Mouse (Mus musculus) stomach, postnatal 0 days (tissue): ENCODE results near the gene Nrip2. TPM values are rescaled to one million over a fixed set of nuclear protein-coding genes. Genes with fewer than 3 reads are reported as not detected.
A peak's percentile ranks its signal among the peaks of the same experiment; 100 is the strongest.

Source experiments
- ATAC-seq: fragments of 200-750 bp; cut with Nextera tagmentation; 2 replicates; pipeline ENCODE4 v1.8.0; 2017; ENCODE audit not compliant: low FRiP score, low TSS enrichment
- DNase-seq: peaks from one replicate; pipeline ENCODE4 v3.0.0-alpha.2; 2016; ENCODE audit warnings: low spot score
- H3K27ac ChIP-seq: fragments of 300-500 bp; sonication (generic); replicated peaks from 2 replicates; pipeline ENCODE4 v1.5.1; 2014; ENCODE audit warnings: mild to moderate bottlenecking, control low read depth
- H3K27me3 ChIP-seq: fragments of 300-500 bp; sonication (generic); 2 replicates; pipeline ENCODE4 v1.6.1; 2014; ENCODE audit warnings: low read length; ENCODE audit not compliant: control insufficient read depth, insufficient read depth
- H3K36me3 ChIP-seq: fragments of 300-500 bp; sonication (generic); 2 replicates; pipeline ENCODE4 v1.6.1; 2014; ENCODE audit warnings: low read length, mixed read lengths; ENCODE audit not compliant: control insufficient read depth, insufficient read depth
- H3K4me1 ChIP-seq: fragments of 300-500 bp; sonication (generic); replicated peaks from 2 replicates; pipeline ENCODE4 v1.6.1; 2014; ENCODE audit warnings: antibody characterized with exemption; ENCODE audit not compliant: control insufficient read depth, insufficient read depth
- H3K4me2 ChIP-seq: fragments of 300-500 bp; sonication (generic); replicated peaks from 2 replicates; pipeline ENCODE4 v1.6.1; 2014; ENCODE audit warnings: low read depth, mild to moderate bottlenecking, control low read depth, moderate library complexity
- H3K4me3 ChIP-seq: fragments of 300-500 bp; sonication (generic); 2 replicates; pipeline ENCODE4 v1.5.1; 2014; ENCODE audit warnings: low read depth, low read length, control low read depth
- H3K9ac ChIP-seq: fragments of 300-500 bp; sonication (generic); 2 replicates; pipeline ENCODE4 v1.6.1; 2014; ENCODE audit warnings: mild to moderate bottlenecking, low read length, control low read depth, mixed read lengths
- H3K9me3 ChIP-seq: fragments of 300-500 bp; sonication (generic); 2 replicates; pipeline ENCODE4 v1.6.1; 2016; ENCODE audit warnings: low read length; ENCODE audit not compliant: control insufficient read depth
- CTCF ChIP-seq: IDR thresholded peaks from 2 replicates; pipeline ENCODE4 v1.5.1; 2016; ENCODE audit warnings: antibody characterized with exemption, low read depth, mild to moderate bottlenecking, moderate library complexity
- EP300 ChIP-seq: optimal IDR thresholded peaks from 2 replicates; pipeline ENCODE3; 2016; ENCODE audit warnings: antibody characterized with exemption
- WGBS: fragments of 180-500 bp; shearing (Covaris S2); extraction: QIAGEN DNeasy Blood & Tissue Kit; methylation state at CpG from one replicate; pipeline ENCODE4 v1.1.7; 2014; 5-methylcytosine and 5-hydroxymethylcytosine counted together
- polyA plus RNA-seq: library from polyadenylated mRNA; unstranded; fragments of >200 nt; fragmentation: Nextera tagmentation; extraction: Ambion mirVana; gene quantifications from 2 replicates; pipeline ENCODE4 v1.2.1, GENCODE M21; 2015

The Nrip2 gene
- polyA plus RNA-seq, 1 experiment from 2014 or later: 2.2 TPM

- ATAC-seq (no peak), DNase-seq (no peak)
- TF ChIP-seq EP300 (no peak), CTCF (no peak)
- Histone ChIP-seq H3K27ac (no peak overlapping the region), H3K27me3 (no peaks in the 10 kb centered on the region), H3K4me2 (no peak overlapping the region), H3K9me3 (no peaks in the 10 kb centered on the region), H3K4me1 (no peaks in the 10 kb centered on the region), H3K4me3 (no peak overlapping the region), H3K36me3 (peaks cover 32% of the 10 kb centered on the region), H3K9ac (no peak overlapping the region)
- 94% methylated on average over 2 of the region's 2 CpGs for WGBS
These were observed 30.2 kb downstream of the Nrip2 start for GRCm38 (mm10) chr6:128429300-128429699.

- no peak overlapping the region for H3K27ac ChIP-seq
- no peak overlapping the region for H3K4me2 ChIP-seq
- H3K27me3 ChIP-seq: no peaks in the 10 kb centered on the region
- no peaks in the 10 kb centered on the region for H3K4me1 ChIP-seq
- no peak overlapping the region for H3K9ac ChIP-seq
- H3K9me3 ChIP-seq: no peaks in the 10 kb centered on the region
- peaks cover 35% of the 10 kb centered on the region for H3K36me3 ChIP-seq
- peak; percentile 55; the same call in 1 of the 2 replicates for ATAC-seq
- DNase-seq: no peak
- TF ChIP-seq EP300: no peak
- no peak for TF ChIP-seq CTCF
- WGBS: 81% methylated on average over 6 of the region's 6 CpGs
- H3K4me3 ChIP-seq: no peak overlapping the region
These were observed 30.7 kb downstream of the Nrip2 start for GRCm38 (mm10) chr6:128429826-128430225.

- Histone ChIP-seq H3K9me3 (no peaks in the 10 kb centered on the region), H3K27ac (no peak overlapping the region), H3K36me3 (peaks cover 40% of the 10 kb centered on the region), H3K4me2 (no peak overlapping the region), H3K4me3 (no peak overlapping the region), H3K27me3 (no peaks in the 10 kb centered on the region), H3K9ac (no peak overlapping the region), H3K4me1 (no peaks in the 10 kb centered on the region)
- TF ChIP-seq CTCF (no peak), EP300 (no peak)
- ATAC-seq (no peak), DNase-seq (no peak)
- 71% methylated on average over 13 of the region's 13 CpGs for WGBS
These were observed 33.3 kb downstream of the Nrip2 start for GRCm38 (mm10) chr6:128432356-128432915.

- Histone ChIP-seq H3K27ac (no peak overlapping the region), H3K4me2 (no peak overlapping the region), H3K27me3 (no peaks in the 10 kb centered on the region), H3K36me3 (peaks cover 40% of the 10 kb centered on the region), H3K4me1 (no peaks in the 10 kb centered on the region), H3K4me3 (no peak overlapping the region), H3K9me3 (no peaks in the 10 kb centered on the region), H3K9ac (no peak overlapping the region)
- WGBS: 86% methylated on average over 13 of the region's 13 CpGs
- DNase-seq (no peak), ATAC-seq (no peak)
- TF ChIP-seq CTCF: no peak
- no peak for TF ChIP-seq EP300
These were observed 34.5 kb downstream of the Nrip2 start for GRCm38 (mm10) chr6:128433566-128433965.

GRCm38 (mm10) chr6:128435474-128435873 is 36.4 kb downstream of the Nrip2 start:
- H3K9ac ChIP-seq: no peak overlapping the region
- TF ChIP-seq CTCF (no peak), EP300 (no peak)
- H3K4me1 ChIP-seq: 0 out of 2 replicates have a peak, but pooled peaks cover 3% of the 10 kb centered on the region
- ATAC-seq (no peak), DNase-seq (peak; percentile 70)
- no peak overlapping the region for H3K4me3 ChIP-seq
- no peak overlapping the region for H3K4me2 ChIP-seq
- peaks cover 32% of the 10 kb centered on the region for H3K36me3 ChIP-seq
- no peaks in the 10 kb centered on the region for H3K9me3 ChIP-seq
- no peaks in the 10 kb centered on the region for H3K27me3 ChIP-seq
- WGBS: 57% methylated on average over 5 of the region's 5 CpGs
- no peak overlapping the region for H3K27ac ChIP-seq

- WGBS: 83% methylated on average over 8 of the region's 8 CpGs
- peak overlapping the region; percentile 71 for H3K4me2 ChIP-seq
- peak overlapping the region; percentile 90; the same call in 1 of the 2 replicates for H3K4me3 ChIP-seq
- ATAC-seq: no peak
- TF ChIP-seq EP300 (no peak), CTCF (no peak)
- H3K27ac ChIP-seq: 0 out of 2 replicates have a peak overlapping the region, but pooled peaks have one; percentile 8
- no peaks in the 10 kb centered on the region for H3K9me3 ChIP-seq
- 0 out of 2 replicates have a peak, but pooled peaks cover 3% of the 10 kb centered on the region for H3K4me1 ChIP-seq
- H3K9ac ChIP-seq: no peak overlapping the region
- H3K27me3 ChIP-seq: no peaks in the 10 kb centered on the region
- no peak for DNase-seq
- peaks cover 32% of the 10 kb centered on the region for H3K36me3 ChIP-seq
These were observed 37.4 kb downstream of the Nrip2 start for GRCm38 (mm10) chr6:128436356-128437005.
